Mouse (Mus musculus) lung, embryonic 16.5 days (tissue): ENCODE data around the gene Fer1l5. TPM values are rescaled to one million over a fixed set of nuclear protein-coding genes. Genes with fewer than 3 reads are reported as not detected.
A peak's percentile ranks its signal among the peaks of the same experiment; 100 is the strongest.

Experiments used
- ATAC-seq: fragments of 200-750 bp; cut with Nextera tagmentation; 2 replicates; pipeline ENCODE4 v1.8.0; 2017; ENCODE audit warnings: low read depth, mild to moderate bottlenecking, moderate library complexity
- H3K27ac ChIP-seq: fragments of 300-500 bp; sonication (generic); 2 replicates; pipeline ENCODE4 v1.5.1; 2014; ENCODE audit warnings: mild to moderate bottlenecking, control low read depth, low read length
- H3K27me3 ChIP-seq: fragments of 300-500 bp; sonication (generic); 2 replicates; pipeline ENCODE4 v1.6.1; 2014; ENCODE audit warnings: low read depth, low read length, mixed read lengths; ENCODE audit not compliant: control insufficient read depth, insufficient read depth
- H3K36me3 ChIP-seq: fragments of 300-500 bp; sonication (generic); 2 replicates; pipeline ENCODE4 v1.6.1; 2014; ENCODE audit warnings: low read length; ENCODE audit not compliant: control insufficient read depth, insufficient read depth
- H3K4me1 ChIP-seq: fragments of 300-500 bp; sonication (generic); replicated peaks from 2 replicates; pipeline ENCODE4 v1.6.1; 2014; ENCODE audit warnings: low read length, mixed read lengths; ENCODE audit not compliant: control insufficient read depth, insufficient read depth
- H3K4me2 ChIP-seq: fragments of 300-500 bp; sonication (generic); 2 replicates; pipeline ENCODE4 v1.6.1; 2014; ENCODE audit warnings: low read depth, low read length, control low read depth
- H3K4me3 ChIP-seq: fragments of 300-500 bp; sonication (generic); 2 replicates; pipeline ENCODE4 v1.5.1; 2014; ENCODE audit warnings: mild to moderate bottlenecking, low read length, control low read depth
- H3K9ac ChIP-seq: fragments of 300-500 bp; sonication (generic); 2 replicates; pipeline ENCODE4 v1.6.1; 2014; ENCODE audit warnings: low read length, control low read depth
- H3K9me3 ChIP-seq: fragments of 300-500 bp; sonication (generic); 2 replicates; pipeline ENCODE4 v1.6.1; 2016; ENCODE audit warnings: low read length; ENCODE audit not compliant: control insufficient read depth
- WGBS: fragments of 180-500 bp; shearing (Covaris S2); extraction: QIAGEN DNeasy Blood & Tissue Kit; methylation state at CpG from one replicate; pipeline ENCODE4 v1.1.7; 2014; 5-methylcytosine and 5-hydroxymethylcytosine counted together
- microRNA-seq: library from miRNA; unstranded; fragments of <30 nt; microRNA quantifications from one replicate; pipeline ENCODE4, GENCODE M21; 2016
- polyA plus RNA-seq: library from polyadenylated mRNA; unstranded; fragments of >200 nt; fragmentation: Nextera tagmentation; extraction: Ambion mirVana; gene quantifications from 2 replicates; pipeline ENCODE4 v1.2.1, GENCODE M21; 2015

The Fer1l5 gene
- polyA plus RNA-seq, 1 experiment from 2014 or later: 0.88 TPM

DNA sequence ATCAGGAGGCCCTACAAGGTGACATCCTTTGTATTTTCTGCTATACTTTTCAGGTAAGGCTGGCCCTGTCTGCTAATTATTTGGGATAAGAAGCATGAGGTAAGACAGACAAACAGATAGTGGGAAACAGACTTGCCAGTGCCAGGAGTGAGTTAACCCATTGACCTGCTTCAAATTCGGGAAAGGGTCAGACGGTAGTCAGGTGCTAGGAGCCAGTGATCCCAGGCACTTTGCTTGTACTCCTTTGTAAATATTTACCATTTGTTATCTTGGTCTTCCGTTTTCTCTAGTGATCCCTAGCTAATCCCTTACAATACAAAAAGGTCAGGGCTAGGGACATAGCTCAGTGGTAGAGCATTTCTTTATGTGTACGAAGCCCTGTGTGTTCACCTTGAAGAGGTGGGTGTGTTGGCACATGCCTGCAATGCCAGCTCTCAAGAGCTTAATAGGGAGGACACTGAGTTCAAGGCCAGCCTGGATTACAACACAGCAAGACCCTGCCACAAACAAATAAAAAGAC, 93.6 kb downstream of the Fer1l5 start:
- no peak overlapping the region for H3K4me3 ChIP-seq
- 23% methylated on average over 4 of the region's 4 CpGs for WGBS
- no peaks in the 10 kb centered on the region for H3K27me3 ChIP-seq
- ATAC-seq: no peak
- H3K4me1 ChIP-seq: no peaks in the 10 kb centered on the region
- no peak overlapping the region for H3K9ac ChIP-seq
- H3K4me2 ChIP-seq: no peak overlapping the region
- H3K27ac ChIP-seq: no peak overlapping the region
- no peaks in the 10 kb centered on the region for H3K36me3 ChIP-seq
- no peaks in the 10 kb centered on the region for H3K9me3 ChIP-seq

DNA sequence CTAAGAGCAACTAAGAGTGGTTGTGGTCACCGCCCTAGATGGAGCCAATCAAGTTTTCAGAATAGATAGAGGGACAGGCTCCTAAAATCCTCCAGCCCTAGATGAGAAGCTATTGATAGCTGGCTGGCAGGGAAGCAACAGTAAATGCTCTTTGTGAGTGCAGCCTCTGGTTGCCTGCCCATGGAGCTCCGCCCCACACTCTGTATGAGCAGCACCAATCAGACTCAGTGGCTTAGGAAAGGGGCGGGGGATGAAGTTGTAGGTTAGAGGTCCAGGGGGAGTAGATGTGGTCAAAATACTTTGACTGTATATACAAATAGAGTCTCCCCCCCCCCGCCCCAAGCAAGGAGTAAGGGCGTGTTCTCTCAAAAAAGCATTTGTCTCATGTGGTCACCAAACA, 95.4 kb downstream of the Fer1l5 start:
- no peak overlapping the region for H3K4me2 ChIP-seq
- no peaks in the 10 kb centered on the region for H3K9me3 ChIP-seq
- ATAC-seq: no peak
- H3K27ac ChIP-seq: no peak overlapping the region
- 52% methylated on average over 5 of the region's 5 CpGs for WGBS
- H3K27me3 ChIP-seq: no peaks in the 10 kb centered on the region
- H3K36me3 ChIP-seq: no peaks in the 10 kb centered on the region
- H3K4me1 ChIP-seq: 0 out of 2 replicates have a peak, but pooled peaks cover 1% of the 10 kb centered on the region
- no peak overlapping the region for H3K9ac ChIP-seq
- H3K4me3 ChIP-seq: no peak overlapping the region

DNA sequence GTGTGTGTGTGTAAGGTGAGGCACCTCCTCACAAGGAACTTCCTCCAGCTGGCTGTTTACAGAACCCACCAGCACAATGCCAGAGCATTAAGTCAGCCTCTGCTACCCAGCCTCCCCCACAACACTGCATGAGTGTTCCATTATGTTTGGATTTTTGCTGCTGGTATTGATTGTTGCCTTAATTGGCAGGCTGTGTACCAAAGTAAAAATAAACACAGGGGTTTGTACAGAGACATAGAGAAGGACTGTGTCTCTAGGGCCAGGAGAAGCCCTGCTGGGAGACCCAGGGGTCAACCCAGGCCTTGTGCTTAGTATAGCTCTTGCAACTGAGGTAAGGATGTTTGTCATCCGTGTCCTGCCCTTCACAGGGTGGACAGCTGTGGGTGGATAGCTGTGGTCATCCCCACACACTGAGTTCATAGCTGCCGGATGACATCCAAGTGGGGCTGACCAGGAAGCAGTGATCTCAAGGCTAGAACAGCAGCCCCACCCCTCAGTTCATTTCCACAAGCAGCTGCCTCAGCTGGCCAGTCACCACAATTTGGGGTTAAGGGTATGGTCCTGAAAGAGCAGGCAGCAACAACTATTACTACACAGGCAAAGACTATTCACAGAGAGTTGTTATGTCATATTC, 97.8 kb downstream of the Fer1l5 start:
- H3K4me2 ChIP-seq: no peak overlapping the region
- WGBS: 49% methylated on average over 2 of the region's 2 CpGs
- H3K9ac ChIP-seq: no peak overlapping the region
- ATAC-seq: no peak
- no peaks in the 10 kb centered on the region for H3K9me3 ChIP-seq
- H3K36me3 ChIP-seq: no peaks in the 10 kb centered on the region
- H3K4me1 ChIP-seq: peaks cover 23% of the 10 kb centered on the region
- H3K27me3 ChIP-seq: no peaks in the 10 kb centered on the region
- H3K4me3 ChIP-seq: no peak overlapping the region
- no peak overlapping the region for H3K27ac ChIP-seq

DNA sequence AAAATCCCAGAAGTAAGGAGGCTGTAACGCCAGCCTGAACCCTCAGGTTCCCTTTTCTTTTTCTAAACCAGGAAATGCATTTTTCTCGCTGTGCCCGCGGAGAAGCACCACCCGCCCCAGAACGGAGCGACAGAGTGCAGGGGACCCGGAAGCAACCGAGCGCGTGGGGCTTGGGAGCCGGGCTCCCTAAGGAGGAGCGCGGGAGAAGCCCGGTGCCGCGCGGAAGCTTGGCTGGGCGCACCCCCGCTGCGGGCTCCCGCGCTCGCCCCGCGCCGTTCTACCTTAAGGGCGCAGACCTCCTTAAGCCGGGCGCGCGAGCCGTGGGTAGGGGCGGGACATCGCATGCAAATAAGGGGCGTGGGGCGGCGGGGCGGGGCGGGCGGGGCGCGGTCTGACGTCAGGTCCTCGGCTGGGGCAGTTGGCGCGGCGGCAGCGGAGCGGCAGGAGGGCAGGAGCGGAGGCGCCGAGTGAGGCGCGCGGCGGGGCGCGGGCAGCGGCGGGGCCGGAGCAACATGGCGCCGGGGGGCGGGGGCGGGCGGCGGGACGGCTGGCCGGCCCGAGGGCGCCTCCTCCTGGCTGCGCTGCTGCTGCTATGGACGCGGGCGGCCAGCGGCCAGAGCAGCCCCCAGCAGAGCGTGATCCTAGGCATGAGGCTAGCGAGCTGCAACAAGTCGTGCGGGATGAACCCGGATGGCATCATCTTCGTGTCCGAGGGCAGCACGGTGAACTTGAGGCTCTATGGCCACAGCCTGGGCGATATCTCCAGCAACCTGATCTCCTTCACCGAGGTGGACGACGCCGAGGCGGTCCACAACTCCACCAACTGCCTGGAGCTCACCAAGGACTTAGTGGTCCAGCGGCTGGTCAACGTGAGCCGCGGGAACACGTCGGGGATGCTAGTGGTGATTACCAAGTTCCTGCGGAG, 99.4 kb downstream of the Fer1l5 start, which contains the start of gene Cnnm4:
Cnnm4 (plus strand) TSS at position 440 of the 925 bp plus-strand sequence.
- H3K9me3 ChIP-seq: no peaks in the 10 kb centered on the region
- H3K4me1 ChIP-seq: peaks cover 39% of the 10 kb centered on the region
- H3K4me3 ChIP-seq: peak within 1 kb of the TSS; percentile 72
- peak within 1 kb of the TSS; percentile 79 for H3K9ac ChIP-seq
- peak; percentile 95 for ATAC-seq
- WGBS: under 1% methylated on average over 62 of the region's 98 CpGs
- H3K27ac ChIP-seq: peak within 1 kb of the TSS; percentile 71
- no peaks in the 10 kb centered on the region for H3K36me3 ChIP-seq
- H3K27me3 ChIP-seq: no peaks in the 10 kb centered on the region
- H3K4me2 ChIP-seq: peak within 1 kb of the TSS; percentile 78

Small RNA genes lying within 50 kb of the gene (microRNA-seq; reads per million reads assigned to microRNA genes)
- not detected for gene Mir6898

Other genes starting within 250 kb of the Fer1l5 start
- gene Uggt1, start 127.6 kb upstream of the Fer1l5 start, polyA plus RNA-seq: 51.8 and 56.1 TPM in 2 replicates
- 7.5 and 7.7 TPM in 2 replicates for gene Neurl3, start 97.6 kb upstream of the Fer1l5 start, polyA plus RNA-seq
- gene Arid5a, start 64.6 kb upstream of the Fer1l5 start, polyA plus RNA-seq: 9.1 and 10.9 TPM in 2 replicates
- 40.8 and 42.9 TPM in 2 replicates for gene Kansl3, start 3.1 kb upstream of the Fer1l5 start, polyA plus RNA-seq
- 45.6 and 48.5 TPM in 2 replicates for gene Lman2l, start 73.0 kb downstream of the Fer1l5 start, polyA plus RNA-seq
- gene Cnnm4, start 99.3 kb downstream of the Fer1l5 start, polyA plus RNA-seq: 12.3 and 13.0 TPM in 2 replicates
- 3.5 and 4.4 TPM in 2 replicates for gene Cnnm3, start 139.6 kb downstream of the Fer1l5 start, polyA plus RNA-seq
- gene Ankrd23, start 164.6 kb downstream of the Fer1l5 start, polyA plus RNA-seq: 17.9 and 20.0 TPM in 2 replicates
- gene Gm42417, start 167.1 kb downstream of the Fer1l5 start, polyA plus RNA-seq: 0.29 TPM in 1 of 2 replicates, not detected in the other
- gene Ankrd39, start 175.2 kb downstream of the Fer1l5 start, polyA plus RNA-seq: 23.3 and 26.2 TPM in 2 replicates
- 14.4 and 14.8 TPM in 2 replicates for gene Sema4c, start 186.1 kb downstream of the Fer1l5 start, polyA plus RNA-seq